Mouse (Mus musculus) ES-E14 (cell line): ENCODE results near the gene Fndc7. TPM values are rescaled to one million over a fixed set of nuclear protein-coding genes. Genes with fewer than 3 reads are reported as not detected.

Experiments used
- DNase-seq: peaks from one replicate; pipeline ENCODE4 v3.0.0-alpha.2; 2013; ENCODE audit warnings: low read depth, low spot score
- H3K27ac ChIP-seq: 2 replicates; pipeline ENCODE4 v1.5.1; 2012; ENCODE audit warnings: low read depth, mild to moderate bottlenecking, low read length, moderate library complexity, mixed read lengths; ENCODE audit not compliant: poor library complexity, insufficient read depth, severe bottlenecking
- H3K36me3 ChIP-seq: 2 replicates; pipeline ENCODE4 v1.6.1; 2012; ENCODE audit warnings: mild to moderate bottlenecking, low read length, moderate library complexity, mixed read lengths; ENCODE audit not compliant: control insufficient read depth, poor library complexity, insufficient read depth, severe bottlenecking
- H3K4me1 ChIP-seq, 2 experiments: fragments of 150-350 bp in 1 of 2; sonication (generic) in 1 of 2; 2 replicates each; pipeline ENCODE4 v1.6.1; 2012; ENCODE audit warnings: low read length in 2 of 2, mild to moderate bottlenecking in 1 of 2, mixed read lengths in 1 of 2; ENCODE audit not compliant: control insufficient read depth in 2 of 2, insufficient read depth in 2 of 2, poor library complexity in 1 of 2
- H3K4me3 ChIP-seq, 2 experiments: fragments of 150-350 bp in 1 of 2; sonication (generic) in 1 of 2; 2 replicates each; pipeline ENCODE4 v1.5.1; 2012; ENCODE audit warnings: low read length in 2 of 2, low read depth in 1 of 2, mild to moderate bottlenecking in 1 of 2, mixed read lengths in 1 of 2; ENCODE audit not compliant: insufficient read depth in 1 of 2, poor library complexity in 1 of 2, severe bottlenecking in 1 of 2
- H3K9ac ChIP-seq: 2 replicates; pipeline ENCODE4 v1.6.1; 2012; ENCODE audit warnings: low read depth, mild to moderate bottlenecking, low read length, mixed read lengths; ENCODE audit not compliant: poor library complexity, insufficient read depth, severe bottlenecking
- H3K9me3 ChIP-seq: fragments of 150-350 bp; sonication (generic); 2 replicates; pipeline ENCODE4 v1.6.1; 2012; ENCODE audit warnings: low read depth, mild to moderate bottlenecking, low read length; ENCODE audit not compliant: control insufficient read depth, insufficient read depth
- CHD2 ChIP-seq: IDR thresholded peaks from 2 replicates; pipeline ENCODE4 v1.6.1; 2014; ENCODE audit warnings: mild to moderate bottlenecking, low read depth, low read length, inconsistent platforms
- MAFK ChIP-seq: IDR thresholded peaks from 2 replicates; pipeline ENCODE4 v1.6.1; 2014; ENCODE audit warnings: mild to moderate bottlenecking, low read depth, low read length, inconsistent platforms; ENCODE audit not compliant: insufficient read depth
- ZC3H11A ChIP-seq: IDR thresholded peaks from 2 replicates; pipeline ENCODE4 v1.6.1; 2012; ENCODE audit warnings: low read depth, mild to moderate bottlenecking, inconsistent platforms, low read length, borderline replicate concordance
- ZNF384 ChIP-seq: IDR thresholded peaks from 2 replicates; pipeline ENCODE4 v1.6.1; 2012; ENCODE audit warnings: low read depth, low read length, inconsistent platforms
- in situ Hi-C, 2 experiments: fragments of 600-800 bp; cut with MboI; formaldehyde crosslinking; loops; one replicate each; pipeline ENCODE4 v1.15.1; 2025; ENCODE audit warnings: low sequenced_read_pairs in 2 of 2, inconsistent platforms in 1 of 2; ENCODE audit not compliant: unreplicated experiment in 2 of 2
- total RNA-seq: library from RNA; depleted of rRNA; stranded (reverse); fragments of 300-350 nt; gene quantifications from 2 replicates; pipeline ENCODE4 v1.2.3, GENCODE M21; 2012; rRNA removed

The Fndc7 gene
- total RNA-seq, 1 experiment: 0.09 TPM

- no peak overlapping the region for H3K4me3 ChIP-seq
- DNase-seq: no peak
- H3K36me3 ChIP-seq: no peaks in the 10 kb centered on the region; the same call in 1 of the 2 replicates
- TF ChIP-seq CHD2: no peak
- H3K9ac ChIP-seq: no peak overlapping the region
- H3K27ac ChIP-seq: no peak overlapping the region
- H3K4me1 ChIP-seq: no peaks in the 10 kb centered on the region; a peak in 1 of 4 replicates
- in situ Hi-C loops: no loop called here
- no peaks in the 10 kb centered on the region for H3K9me3 ChIP-seq
Observed at GRCm38 (mm10) chr3:108830493-108830892, 59.3 kb downstream of the Fndc7 start.

GRCm38 (mm10) chr3:108815631-108816030 is 74.2 kb downstream of the Fndc7 start:
- H3K9me3 ChIP-seq: no peaks in the 10 kb centered on the region
- no peaks in the 10 kb centered on the region for H3K4me1 ChIP-seq
- H3K27ac ChIP-seq: no peak overlapping the region
- TF ChIP-seq ZC3H11A: no peak
- no peak overlapping the region for H3K9ac ChIP-seq
- H3K36me3 ChIP-seq: peaks cover 2% of the 10 kb centered on the region; the same call in 1 of the 2 replicates
- in situ Hi-C loops: no loop called here
- DNase-seq: no peak
- H3K4me3 ChIP-seq: no peak overlapping the region

- in situ Hi-C loops: no loop called here
- Histone ChIP-seq H3K4me3 (no peak overlapping the region), H3K4me1 (no peaks in the 10 kb centered on the region), H3K36me3 (no peaks in the 10 kb centered on the region), H3K27ac (no peak overlapping the region), H3K9ac (no peak overlapping the region), H3K9me3 (no peaks in the 10 kb centered on the region)
- DNase-seq: no peak
- TF ChIP-seq ZNF384: no peak
Observed at GRCm38 (mm10) chr3:108810747-108811263, 79.0 kb downstream of the Fndc7 start.

GRCm38 (mm10) chr3:108805622-108806021 is 84.2 kb downstream of the Fndc7 start:
- Histone ChIP-seq H3K4me3 (no peak overlapping the region), H3K4me1 (no peaks in the 10 kb centered on the region), H3K36me3 (peaks cover 6% of the 10 kb centered on the region; the same call in 1 of the 2 replicates), H3K9ac (no peak overlapping the region), H3K27ac (no peak overlapping the region), H3K9me3 (no peaks in the 10 kb centered on the region)
- TF ChIP-seq ZC3H11A (no peak), MAFK (no peak), ZNF384 (no peak)
- in situ Hi-C loops: no loop called here
- DNase-seq: no peak

Other genes starting within 250 kb of the Fndc7 start
- gene Clcc1, start 236.1 kb downstream of the Fndc7 start, total RNA-seq: 33.9 and 59.8 TPM in 2 replicates
- gene Gpsm2, start 167.7 kb downstream of the Fndc7 start, total RNA-seq: 10.5 and 16.2 TPM in 2 replicates
- not detected in 2 replicates for gene Aknad1, start 150.3 kb downstream of the Fndc7 start, total RNA-seq
- gene Stxbp3, start 49.5 kb downstream of the Fndc7 start, total RNA-seq: 11.2 and 18.1 TPM in 2 replicates
- 69.7 and 70.6 TPM in 2 replicates for gene Prpf38b, start 21.7 kb upstream of the Fndc7 start, total RNA-seq
- 0.53 and 1.7 TPM in 2 replicates for gene Henmt1, start 49.9 kb upstream of the Fndc7 start, total RNA-seq
- 0.76 TPM in 1 of 2 replicates, not detected in the other for gene Gm9857, start 50.4 kb upstream of the Fndc7 start, total RNA-seq
- 3.3 and 7.5 TPM in 2 replicates for gene Fam102b, start 137.6 kb upstream of the Fndc7 start, total RNA-seq
- gene Slc25a54, start 190.5 kb upstream of the Fndc7 start, total RNA-seq: not detected in 2 replicates
- 6.9 and 19.0 TPM in 2 replicates for gene Slc25a24, start 233.1 kb upstream of the Fndc7 start, total RNA-seq